Mouse (Mus musculus) embryo, embryonic 11 days (tissue): ENCODE measurements around the gene 4930442H23Rik.
"Not testable (repeated sequence)": the region's sequence is repeated elsewhere in the genome, so short reads cannot be mapped to it uniquely, and the experiment has no call there.

Experiments used
- DNase-seq: peaks from one replicate; pipeline ENCODE4 v3.0.0-alpha.2; 2015

4930442H23Rik gene

GRCm38 (mm10) chr10:81183805-81184204, at the start of gene 4930442H23Rik:
4930442H23Rik (minus strand) TSS chr10:81183849.
- no peak for DNase-seq

GRCm38 (mm10) chr10:81233226-81233585, 49.6 kb upstream of the 4930442H23Rik start:
- DNase-seq: no peak

GRCm38 (mm10) chr10:81232580-81233225, 49.1 kb upstream of the 4930442H23Rik start, which contains the start of gene Zfr2:
Zfr2 (plus strand) TSS chr10:81233155.
- peak; percentile 91 for DNase-seq

GRCm38 (mm10) chr10:81231436-81231835, 47.8 kb upstream of the 4930442H23Rik start:
- DNase-seq: no peak

- DNase-seq: peak; percentile 61
These were observed 47.0 kb upstream of the 4930442H23Rik start, which contains the start of gene Atcay for GRCm38 (mm10) chr10:81230438-81231332. Atcay (minus strand) TSS chr10:81230833.

- no peak for DNase-seq
These were observed 46.2 kb upstream of the 4930442H23Rik start for GRCm38 (mm10) chr10:81229735-81230437.

GRCm38 (mm10) chr10:81223731-81224130, 40.1 kb upstream of the 4930442H23Rik start:
- not testable (repeated sequence) for DNase-seq

- DNase-seq: no peak
These were observed 37.9 kb upstream of the 4930442H23Rik start for GRCm38 (mm10) chr10:81221402-81222015.

- DNase-seq: peak; percentile 65
These were observed 34.3 kb upstream of the 4930442H23Rik start for GRCm38 (mm10) chr10:81217964-81218363.

GRCm38 (mm10) chr10:81217267-81217666, 33.6 kb upstream of the 4930442H23Rik start:
- DNase-seq: not testable (repeated sequence)

- no peak for DNase-seq
These were observed 33.2 kb upstream of the 4930442H23Rik start for GRCm38 (mm10) chr10:81216810-81217209.

GRCm38 (mm10) chr10:81216260-81216659, 32.6 kb upstream of the 4930442H23Rik start:
- no peak for DNase-seq

GRCm38 (mm10) chr10:81210154-81210553, 26.5 kb upstream of the 4930442H23Rik start:
- DNase-seq: no peak

- DNase-seq: no peak
These were observed 20.5 kb upstream of the 4930442H23Rik start for GRCm38 (mm10) chr10:81204137-81204536.

GRCm38 (mm10) chr10:81202978-81203720, 19.5 kb upstream of the 4930442H23Rik start:
- no peak for DNase-seq

GRCm38 (mm10) chr10:81201807-81202758, 18.4 kb upstream of the 4930442H23Rik start, which contains the start of gene Nmrk2:
Nmrk2 (minus strand) TSS chr10:81202051.
- DNase-seq: no peak

- DNase-seq: no peak
These were observed 17.1 kb upstream of the 4930442H23Rik start for GRCm38 (mm10) chr10:81200605-81201287.

- no peak for DNase-seq
These were observed 16.5 kb upstream of the 4930442H23Rik start for GRCm38 (mm10) chr10:81200141-81200540.

GRCm38 (mm10) chr10:81198990-81199389, 15.3 kb upstream of the 4930442H23Rik start:
- DNase-seq: no peak

- peak; percentile 79 for DNase-seq
These were observed 14.6 kb upstream of the 4930442H23Rik start for GRCm38 (mm10) chr10:81198230-81198629.
